Mouse (Mus musculus) liver, adult 2 months (tissue): ENCODE data around the gene Ssh1.

Experiments
- CTCF ChIP-seq: fragments of 200-500 bp; IDR thresholded peaks from 2 replicates; pipeline ENCODE4 v1.5.1; 2011; ENCODE audit warnings: low read depth, low read length, control low read depth
- POLR2A ChIP-seq: fragments of 200-500 bp; IDR thresholded peaks from 2 replicates; pipeline ENCODE4 v1.6.1; 2011; ENCODE audit warnings: low read length, control low read depth; ENCODE audit not compliant: insufficient read depth; ENCODE audit errors: extremely low read depth

- TF ChIP-seq CTCF (no peak), POLR2A (no peak)
These were observed 102.8 kb downstream of the Ssh1 start for GRCm38 (mm10) chr5:113890874-113891273.
